Mouse (Mus musculus) intestine, embryonic 15.5 days (tissue): ENCODE measurements at regions not wholly inside any gene's neighbourhood (a gene's known extent, or its start where the extent isn't known, plus 50 kb on each side); places are given as distances from the start of the nearest gene placed in this dataset.

ENCODE experiments used
- ATAC-seq: fragments of 200-750 bp; cut with Nextera tagmentation; 2 replicates; pipeline ENCODE4 v1.8.0; 2017; ENCODE audit warnings: moderate TSS enrichment, moderate library complexity
- H3K27ac ChIP-seq: fragments of 300-500 bp; sonication (generic); 2 replicates; pipeline ENCODE4 v1.5.1; 2015; ENCODE audit warnings: mild to moderate bottlenecking, inconsistent platforms
- H3K27me3 ChIP-seq: fragments of 300-500 bp; sonication (generic); replicated peaks from 2 replicates; pipeline ENCODE4 v1.6.1; 2015; ENCODE audit warnings: inconsistent platforms
- H3K36me3 ChIP-seq: fragments of 300-500 bp; sonication (generic); 2 replicates; pipeline ENCODE4 v1.6.1; 2015; ENCODE audit warnings: inconsistent platforms
- H3K4me1 ChIP-seq: fragments of 300-500 bp; sonication (generic); replicated peaks from 2 replicates; pipeline ENCODE4 v1.6.1; 2015; ENCODE audit warnings: inconsistent platforms
- H3K4me2 ChIP-seq: fragments of 300-500 bp; sonication (generic); replicated peaks from 2 replicates; pipeline ENCODE4 v1.6.1; 2015; ENCODE audit warnings: mild to moderate bottlenecking, inconsistent platforms
- H3K4me3 ChIP-seq: fragments of 300-500 bp; sonication (generic); replicated peaks from 2 replicates; pipeline ENCODE4 v1.5.1; 2015; ENCODE audit warnings: inconsistent platforms
- H3K9ac ChIP-seq: fragments of 300-500 bp; sonication (generic); 2 replicates; pipeline ENCODE4 v1.6.1; 2015; ENCODE audit warnings: inconsistent platforms
- H3K9me3 ChIP-seq: fragments of 300-500 bp; sonication (generic); 2 replicates; pipeline ENCODE4 v1.6.1; 2016; ENCODE audit warnings: inconsistent platforms
- WGBS: fragments of 180-500 bp; shearing (Covaris S2); methylation state at CpG from one replicate; pipeline ENCODE4 v1.1.7; 2015; 5-methylcytosine and 5-hydroxymethylcytosine counted together

DNA sequence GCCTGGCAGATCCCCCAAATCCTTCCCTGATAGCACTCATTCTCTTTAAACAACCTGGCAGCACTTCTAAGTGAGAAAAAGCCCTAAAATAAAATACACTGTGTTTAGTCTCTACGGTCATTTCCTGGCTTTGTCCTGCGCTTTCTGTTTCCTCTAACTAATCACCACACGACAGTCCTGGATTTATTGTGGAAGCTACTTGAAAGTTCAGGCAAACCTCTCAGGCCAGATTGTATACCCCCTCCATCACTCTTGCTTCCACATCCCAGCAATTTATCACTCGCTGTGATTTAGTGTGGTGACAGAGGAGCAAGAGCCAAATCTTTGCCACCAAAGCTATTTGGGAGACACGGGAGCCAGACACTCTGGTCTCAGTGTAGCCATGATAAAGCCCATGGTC is 221.0 kb upstream of the Slc24a2 start:
- H3K27ac ChIP-seq = no peak overlapping the region
- no peak for ATAC-seq
- 18% methylated on average over 5 of the region's 5 CpGs for WGBS

GRCm38 (mm10) chr4:87448338-87448737 is 218.1 kb upstream of the Slc24a2 start:
- WGBS = 73% methylated on average over 4 of the region's 4 CpGs

More for the DNA sequence above, 221.0 kb upstream of the Slc24a2 start:
- H3K9ac ChIP-seq = no peak overlapping the region
- H3K27me3 ChIP-seq = no peaks in the 10 kb centered on the region
- no peaks in the 10 kb centered on the region for H3K36me3 ChIP-seq
- 0 out of 2 replicates have a peak, but pooled peaks cover 3% of the 10 kb centered on the region for H3K4me1 ChIP-seq
- H3K4me2 ChIP-seq = no peak overlapping the region
- H3K4me3 ChIP-seq = no peak overlapping the region
- H3K9me3 ChIP-seq = no peaks in the 10 kb centered on the region

GRCm38 (mm10) chr4:87446856-87447255 is 216.6 kb upstream of the Slc24a2 start:
- H3K4me2 ChIP-seq = no peak overlapping the region
- no peak for ATAC-seq
- H3K36me3 ChIP-seq = no peaks in the 10 kb centered on the region
- H3K9me3 ChIP-seq = no peaks in the 10 kb centered on the region
- H3K9ac ChIP-seq = no peak overlapping the region
- H3K27me3 ChIP-seq = no peaks in the 10 kb centered on the region
- 85% methylated on average over 3 of the region's 3 CpGs for WGBS
- H3K27ac ChIP-seq = no peak overlapping the region
- 0 out of 2 replicates have a peak, but pooled peaks cover 3% of the 10 kb centered on the region for H3K4me1 ChIP-seq
- no peak overlapping the region for H3K4me3 ChIP-seq

More at GRCm38 (mm10) chr4:87448338-87448737, 218.1 kb upstream of the Slc24a2 start:
- no peak overlapping the region for H3K4me3 ChIP-seq
- H3K27me3 ChIP-seq = no peaks in the 10 kb centered on the region
- no peak overlapping the region for H3K9ac ChIP-seq
- no peaks in the 10 kb centered on the region for H3K36me3 ChIP-seq
- no peak for ATAC-seq
- 0 out of 2 replicates have a peak, but pooled peaks cover 3% of the 10 kb centered on the region for H3K4me1 ChIP-seq
- H3K4me2 ChIP-seq = no peak overlapping the region
- H3K9me3 ChIP-seq = no peaks in the 10 kb centered on the region
- no peak overlapping the region for H3K27ac ChIP-seq

DNA sequence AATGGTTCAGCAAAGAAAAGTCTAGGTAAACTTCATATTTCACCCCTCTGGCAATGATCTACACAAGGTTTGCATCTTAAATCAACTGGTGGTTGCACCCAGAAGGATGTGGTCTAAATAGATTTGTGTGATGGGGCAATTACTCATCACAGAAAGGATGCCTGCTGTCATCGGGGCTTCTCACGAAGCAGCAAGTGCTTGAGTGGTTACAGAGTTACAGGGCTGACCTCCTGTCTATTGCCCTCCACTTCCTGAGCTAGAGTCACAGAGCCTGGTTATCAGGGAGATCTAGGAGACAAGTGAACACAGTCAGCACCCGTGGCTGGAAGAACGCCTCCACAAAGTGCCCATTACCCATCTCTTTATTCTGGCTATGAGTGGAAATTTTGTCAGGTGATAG is 203.9 kb upstream of the Slc24a2 start:
- Histone ChIP-seq H3K4me1 (no peaks in the 10 kb centered on the region), H3K9ac (no peak overlapping the region), H3K9me3 (no peaks in the 10 kb centered on the region), H3K4me3 (no peak overlapping the region), H3K4me2 (no peak overlapping the region), H3K27ac (no peak overlapping the region), H3K27me3 (no peaks in the 10 kb centered on the region), H3K36me3 (no peaks in the 10 kb centered on the region)
- 31% methylated on average over 4 of the region's 4 CpGs for WGBS
- no peak for ATAC-seq

- H3K4me2 ChIP-seq = no peak overlapping the region
- WGBS = 67% methylated on average over 3 of the region's 3 CpGs
- H3K4me1 ChIP-seq = no peaks in the 10 kb centered on the region
- no peak for ATAC-seq
- no peak overlapping the region for H3K9ac ChIP-seq
- no peak overlapping the region for H3K4me3 ChIP-seq
- H3K9me3 ChIP-seq = no peaks in the 10 kb centered on the region
- no peak overlapping the region for H3K27ac ChIP-seq
- no peaks in the 10 kb centered on the region for H3K36me3 ChIP-seq
- no peaks in the 10 kb centered on the region for H3K27me3 ChIP-seq
These were observed 198.1 kb upstream of the Slc24a2 start for GRCm38 (mm10) chr4:87428374-87428773.

DNA sequence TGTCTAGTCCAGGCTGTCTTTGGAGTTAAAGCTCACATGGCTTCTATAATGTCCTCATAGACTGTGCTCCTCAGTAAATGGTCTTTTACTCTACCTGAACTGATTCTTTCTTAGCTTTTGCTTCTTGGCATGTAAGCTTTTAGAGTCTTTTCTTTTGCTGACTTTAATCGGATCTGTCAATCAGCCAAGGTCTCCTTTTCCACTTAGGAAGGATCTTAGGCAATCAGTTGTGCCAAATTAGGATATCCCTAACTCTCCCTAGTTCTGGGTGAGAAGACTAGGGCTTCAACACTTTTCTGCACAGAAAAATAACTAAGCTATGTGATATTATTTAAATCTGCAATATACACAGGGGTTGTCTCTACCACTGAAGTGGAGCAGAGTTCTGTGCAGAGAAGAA is 193.8 kb upstream of the Slc24a2 start:
- no peak for ATAC-seq
- Histone ChIP-seq H3K36me3 (no peaks in the 10 kb centered on the region), H3K27ac (no peak overlapping the region), H3K4me1 (no peaks in the 10 kb centered on the region), H3K9ac (no peak overlapping the region), H3K4me2 (no peak overlapping the region), H3K27me3 (no peaks in the 10 kb centered on the region), H3K9me3 (no peaks in the 10 kb centered on the region), H3K4me3 (no peak overlapping the region)
- WGBS = 93% methylated on average over 1 of the region's 1 CpGs

DNA sequence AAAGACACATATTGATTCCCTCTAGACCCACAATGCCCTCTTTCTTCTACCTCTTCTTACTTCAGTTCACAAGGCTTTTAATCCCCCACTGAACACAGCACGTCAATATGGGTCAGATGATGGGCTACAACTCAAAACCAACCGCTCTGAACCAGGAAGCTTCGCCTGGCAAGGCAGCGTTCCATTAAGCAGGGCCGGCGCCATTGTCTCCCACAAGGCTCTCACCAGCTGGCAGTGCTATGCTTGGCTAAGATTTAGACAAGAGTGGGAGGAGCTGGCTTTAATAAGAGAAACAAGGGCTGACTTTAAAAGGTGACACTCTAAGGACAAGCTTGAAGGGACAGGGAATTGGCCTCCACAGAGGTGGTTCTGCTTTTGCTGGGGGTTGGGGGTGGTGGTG is 192.3 kb upstream of the Slc24a2 start:
- no peak for ATAC-seq
- no peaks in the 10 kb centered on the region for H3K36me3 ChIP-seq
- no peak overlapping the region for H3K9ac ChIP-seq
- H3K4me2 ChIP-seq = no peak overlapping the region
- H3K27ac ChIP-seq = no peak overlapping the region
- WGBS = 74% methylated on average over 6 of the region's 6 CpGs
- H3K9me3 ChIP-seq = no peaks in the 10 kb centered on the region
- H3K4me3 ChIP-seq = no peak overlapping the region
- H3K27me3 ChIP-seq = no peaks in the 10 kb centered on the region
- no peaks in the 10 kb centered on the region for H3K4me1 ChIP-seq

- H3K4me3 ChIP-seq = no peak overlapping the region
- no peaks in the 10 kb centered on the region for H3K27me3 ChIP-seq
- no peaks in the 10 kb centered on the region for H3K36me3 ChIP-seq
- no peaks in the 10 kb centered on the region for H3K9me3 ChIP-seq
- no peak overlapping the region for H3K9ac ChIP-seq
- H3K27ac ChIP-seq = no peak overlapping the region
- peak overlapping the region; percentile 22; the same call in 1 of the 2 replicates for H3K4me2 ChIP-seq
- WGBS = 31% methylated on average over 6 of the region's 6 CpGs
- H3K4me1 ChIP-seq = no peaks in the 10 kb centered on the region
- no peak for ATAC-seq
These were observed 173.1 kb upstream of the Slc24a2 start for GRCm38 (mm10) chr4:87403354-87403753.

DNA sequence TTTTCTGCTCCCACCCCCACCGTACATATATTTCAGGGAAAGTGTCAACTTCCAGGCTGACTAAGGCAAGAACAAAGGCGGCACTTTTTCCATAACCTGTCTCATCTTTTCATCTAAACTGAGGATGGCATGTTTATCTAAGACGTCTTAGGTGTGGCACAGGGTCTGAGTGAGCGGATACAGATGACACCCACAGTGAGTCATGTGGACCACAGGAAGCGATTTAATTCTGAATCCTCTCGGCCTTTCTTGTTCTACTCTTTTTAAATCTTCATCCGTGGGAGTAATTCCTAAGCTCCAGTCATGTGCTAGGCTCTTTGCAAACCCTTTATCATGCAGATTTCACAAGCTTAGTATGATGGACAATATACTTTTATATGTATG is 171.9 kb upstream of the Slc24a2 start:
- peak overlapping the region; percentile 38 for H3K4me2 ChIP-seq
- H3K9ac ChIP-seq = no peak overlapping the region
- H3K27ac ChIP-seq = peak overlapping the region; percentile 11; the same call in 1 of the 2 replicates
- no peaks in the 10 kb centered on the region for H3K4me1 ChIP-seq
- 49% methylated on average over 7 of the region's 7 CpGs for WGBS
- no peaks in the 10 kb centered on the region for H3K36me3 ChIP-seq
- no peaks in the 10 kb centered on the region for H3K9me3 ChIP-seq
- H3K4me3 ChIP-seq = no peak overlapping the region
- no peak for ATAC-seq
- H3K27me3 ChIP-seq = no peaks in the 10 kb centered on the region

GRCm38 (mm10) chr4:87401316-87402172 is 171.3 kb upstream of the Slc24a2 start:
- peak; percentile 49; the same call in 1 of the 2 replicates for ATAC-seq
- Histone ChIP-seq H3K9ac (no peak overlapping the region), H3K4me2 (peak overlapping the region; percentile 38), H3K4me1 (no peaks in the 10 kb centered on the region), H3K4me3 (no peak overlapping the region), H3K27me3 (no peaks in the 10 kb centered on the region), H3K36me3 (no peaks in the 10 kb centered on the region), H3K9me3 (no peaks in the 10 kb centered on the region), H3K27ac (0 out of 2 replicates have a peak overlapping the region, but pooled peaks have one; percentile 11)
- WGBS = 21% methylated on average over 20 of the region's 20 CpGs

DNA sequence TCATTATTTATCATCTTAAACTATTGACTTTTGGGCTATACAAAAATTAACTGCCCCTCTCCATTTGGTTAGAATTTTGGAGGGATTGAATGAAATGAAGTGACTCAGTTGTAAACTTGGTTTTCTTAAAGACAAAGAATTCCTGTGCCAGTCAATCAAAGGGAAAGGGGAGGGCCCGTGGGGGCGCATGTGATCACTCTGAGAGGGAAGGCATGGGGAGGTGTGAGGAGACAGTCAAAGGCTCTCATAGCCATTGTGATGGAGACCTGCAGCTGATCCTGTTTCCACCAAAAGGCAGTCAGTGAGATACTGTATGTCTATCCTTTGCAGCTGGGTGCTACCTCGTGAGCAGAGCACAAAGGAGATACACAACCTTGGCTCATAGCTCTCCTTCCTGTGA is 156.6 kb upstream of the Slc24a2 start:
- H3K4me3 ChIP-seq = no peak overlapping the region
- no peaks in the 10 kb centered on the region for H3K36me3 ChIP-seq
- H3K4me2 ChIP-seq = no peak overlapping the region
- no peak for ATAC-seq
- 84% methylated on average over 3 of the region's 3 CpGs for WGBS
- no peaks in the 10 kb centered on the region for H3K9me3 ChIP-seq
- no peak overlapping the region for H3K9ac ChIP-seq
- no peaks in the 10 kb centered on the region for H3K27me3 ChIP-seq
- no peak overlapping the region for H3K27ac ChIP-seq
- no peaks in the 10 kb centered on the region for H3K4me1 ChIP-seq

- Histone ChIP-seq H3K9ac (no peak overlapping the region), H3K4me2 (no peak overlapping the region), H3K36me3 (no peaks in the 10 kb centered on the region), H3K9me3 (no peaks in the 10 kb centered on the region), H3K4me1 (no peaks in the 10 kb centered on the region), H3K27me3 (no peaks in the 10 kb centered on the region), H3K27ac (no peak overlapping the region), H3K4me3 (no peak overlapping the region)
- ATAC-seq = no peak
- WGBS = 81% methylated on average over 9 of the region's 9 CpGs
These were observed 156.0 kb upstream of the Slc24a2 start for GRCm38 (mm10) chr4:87386271-87386670.

- no peak for ATAC-seq
- H3K9me3 ChIP-seq = no peaks in the 10 kb centered on the region
- no peak overlapping the region for H3K4me3 ChIP-seq
- 30% methylated on average over 7 of the region's 7 CpGs for WGBS
- no peak overlapping the region for H3K9ac ChIP-seq
- H3K27me3 ChIP-seq = no peaks in the 10 kb centered on the region
- no peaks in the 10 kb centered on the region for H3K36me3 ChIP-seq
- H3K27ac ChIP-seq = no peak overlapping the region
- H3K4me2 ChIP-seq = no peak overlapping the region
- H3K4me1 ChIP-seq = no peaks in the 10 kb centered on the region
These were observed 155.0 kb upstream of the Slc24a2 start for GRCm38 (mm10) chr4:87385221-87385739.
